Mouse (Mus musculus) MEL (cell line): Measurements from ENCODE around the gene 2210011C24Rik.

ENCODE experiments used
- CHD2 ChIP-seq: IDR thresholded peaks from 2 replicates; pipeline ENCODE4 v1.6.1; 2011; ENCODE audit warnings: low read length, improper control_type of control experiment
- CTCF ChIP-seq, 3 experiments: IDR thresholded peaks in 2 of 3; conservative IDR thresholded peaks in 1 of 3; 2 replicates each; pipeline ENCODE4 v1.5.1; 2011 to 2012; ENCODE audit warnings: low read length in 3 of 3, low read depth in 2 of 3, mild to moderate bottlenecking in 2 of 3, improper control_type of control experiment in 1 of 3, inconsistent platforms in 1 of 3, mixed read lengths in 1 of 3, moderate library complexity in 1 of 3; ENCODE audit not compliant: control insufficient read depth in 1 of 3, insufficient read depth in 1 of 3, poor library complexity in 1 of 3, severe bottlenecking in 1 of 3
- EP300 ChIP-seq, 2 experiments: IDR thresholded peaks; 2 replicates each; pipeline ENCODE4 v1.6.1; 2011; ENCODE audit warnings: improper control_type of control experiment in 2 of 2, low read length in 2 of 2, low read depth in 1 of 2, mild to moderate bottlenecking in 1 of 2
- GABPA ChIP-seq: IDR thresholded peaks from 2 replicates; pipeline ENCODE4 v1.6.1; 2012; ENCODE audit warnings: low read depth, mild to moderate bottlenecking, inconsistent platforms, low read length, improper control_type of control experiment, moderate library complexity
- KAT2A ChIP-seq: conservative IDR thresholded peaks from 2 replicates; pipeline ENCODE4 v1.6.1; 2012; ENCODE audit warnings: low read depth, low read length, improper control_type of control experiment, inconsistent platforms
- POLR2AphosphoS2 ChIP-seq: IDR thresholded peaks from 2 replicates; pipeline ENCODE4 v1.6.1; 2011; ENCODE audit warnings: low read length, improper control_type of control experiment
- RCOR1 ChIP-seq: IDR thresholded peaks from 2 replicates; pipeline ENCODE4 v1.6.1; 2012; ENCODE audit warnings: low read depth, mild to moderate bottlenecking, inconsistent platforms, low read length, improper control_type of control experiment
- SIN3A ChIP-seq: IDR thresholded peaks from 2 replicates; pipeline ENCODE4 v1.6.1; 2012; ENCODE audit warnings: low read length, improper control_type of control experiment, inconsistent platforms
- USF1 ChIP-seq: IDR thresholded peaks from 2 replicates; pipeline ENCODE4 v1.6.1; 2014; ENCODE audit warnings: low read depth, mild to moderate bottlenecking, inconsistent platforms, low read length, improper control_type of control experiment, moderate library complexity
- ZMIZ1 ChIP-seq: IDR thresholded peaks from 2 replicates; pipeline ENCODE4 v1.6.1; 2012; ENCODE audit warnings: low read depth, mild to moderate bottlenecking, inconsistent platforms, low read length, improper control_type of control experiment, moderate library complexity

- TF ChIP-seq ZMIZ1 = no peak
- TF ChIP-seq EP300 (IDR thresholded peaks at IDR 0.05; ENCODE audit: low read depth in 1 of 2, low read length in 2 of 2) = no peak
- TF ChIP-seq CTCF (IDR thresholded peaks at IDR 0.05 in 2 of 3, conservative IDR thresholded peaks at IDR 0.05 in 1 of 3; ENCODE audit: control insufficient read depth in 1 of 3, insufficient read depth in 1 of 3, low read depth in 2 of 3, low read length in 3 of 3, poor library complexity in 1 of 3, severe bottlenecking in 1 of 3) = no peak
- TF ChIP-seq SIN3A = no peak
- TF ChIP-seq KAT2A = no peak
- TF ChIP-seq POLR2AphosphoS2 = no peak
- no peak for TF ChIP-seq CHD2
- TF ChIP-seq RCOR1 = no peak
- TF ChIP-seq USF1 = no peak
- TF ChIP-seq GABPA = no peak
These were observed 9.1 kb upstream of the 2210011C24Rik start, which contains the start of gene Palm3 for GRCm38 (mm10) chr8:84021096-84021495.
